Mouse (Mus musculus) Patski (cell line): Measurements from ENCODE around the gene Hoxa11. TPM values are rescaled to one million over a fixed set of nuclear protein-coding genes. Genes with fewer than 3 reads are reported as not detected.

Source experiments
- ATAC-seq: fragments of 100-300 bp; one replicate; pipeline ENCODE4 v1.8.0; 2021
- CTCF ChIA-PET: fragments of 350-600 bp; sonication (Branson Sonifier 250); formaldehyde crosslinking; loops from one replicate; lab custom pipeline; 2022; ENCODE audit warnings: inconsistent platforms; lab: Charles Lee
- POLR2A ChIA-PET: fragments of 350-600 bp; sonication (Branson Sonifier 250); formaldehyde crosslinking; loops from one replicate; lab custom pipeline; 2022; ENCODE audit warnings: antibody characterized with exemption, inconsistent platforms; lab: Charles Lee
- DNase-seq: peaks from one replicate; pipeline ENCODE4 v3.0.0-alpha.2; 2011; ENCODE audit warnings: low read depth, low spot score
- H3K27me3 ChIP-seq: fragments of 371-371 bp; one replicate; pipeline ENCODE4 v1.5.1; 2021
- CTCF ChIP-seq: fragments of 100-300 bp; IDR thresholded peaks from one replicate; pipeline ENCODE4 v1.5.1; 2021
- in situ Hi-C: fragments of 300-500 bp; cut with MboI; formaldehyde crosslinking; loops from 3 replicates; pipeline ENCODE4 v1.11.1; 2018; ENCODE audit warnings: low pct_unique_long_range_greater_than_20kb, mixed read lengths
- polyA plus RNA-seq: library from polyadenylated mRNA; unstranded; gene quantifications from one replicate; pipeline ENCODE4 v1.2.3, GENCODE M21; 2021

Gene Hoxa11
- polyA plus RNA-seq: 19.3 TPM

DNA sequence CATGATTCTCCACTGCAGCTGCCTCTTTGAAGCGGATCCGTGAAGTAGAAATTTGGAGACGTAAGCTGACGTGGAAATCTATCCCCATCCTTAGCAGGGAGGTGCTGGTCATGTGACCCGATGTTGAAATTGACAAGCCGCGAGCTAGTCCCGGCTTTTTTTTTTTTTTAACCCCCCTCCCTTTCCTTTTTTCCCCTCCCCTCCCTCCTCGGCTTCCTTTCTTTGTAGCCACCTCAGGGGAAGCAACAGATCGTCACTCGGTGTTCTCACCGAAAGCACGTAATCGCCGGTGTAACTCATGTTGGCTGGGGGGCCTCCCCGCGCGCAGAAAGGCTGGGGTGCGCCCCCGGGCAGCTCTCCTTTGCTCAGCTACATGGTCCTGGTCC lies at the start of gene Hoxa11:
Gene Hoxa11 (minus strand): TSS at position 54 of the 386 bp plus-strand sequence.
- in situ Hi-C loops: loop anchor here (25.0 kb wide), 1 partner anchor 1258 kb away; no protein-coding TSS in a partner anchor
- H3K27me3 ChIP-seq: no peaks in the 10 kb centered on the region
- DNase-seq (no peak), ATAC-seq (peak; percentile 22)
- TF ChIP-seq CTCF: no peak
- ChIA-PET CTCF (interaction anchor here (1.0 to 4.4 kb wide), 6 partner anchors 10 to 68 kb away, joined by 4 to 27 read pairs (median 5); partner anchors contain the start of genes 5730596B20Rik and Hoxa9), POLR2A (interaction anchor here (1.1 to 21.2 kb wide), 6 partner anchors 11 to 73 kb away, joined by 4 to 778 read pairs (median 9); partner anchors contain the start of genes 5730596B20Rik, Gm28308, Hoxa13 and Hoxa3)

DNA sequence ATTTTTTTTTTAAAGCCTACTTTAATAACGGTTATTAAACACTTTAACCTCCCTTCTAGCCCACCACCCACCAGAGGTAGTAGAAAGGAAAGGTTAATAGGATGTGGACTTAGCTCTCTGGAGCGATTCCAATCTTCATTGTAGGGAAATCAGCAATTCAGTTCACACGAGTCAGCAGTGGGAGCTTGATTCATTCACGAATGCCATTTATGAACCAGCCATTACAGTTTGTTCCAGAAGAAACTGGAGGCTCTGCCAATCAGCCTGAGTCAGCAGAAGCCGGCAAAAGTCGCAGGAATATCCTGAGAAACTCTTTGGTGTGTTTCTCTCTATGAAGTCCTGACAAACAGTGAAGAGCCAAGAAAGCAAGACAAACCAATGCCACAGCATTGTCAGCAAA lies 49.0 kb upstream of the Hoxa11 start:
- CTCF ChIA-PET: no interaction called here
- POLR2A ChIA-PET: interaction anchor here (0.9 kb wide), 1 partner anchor 9 kb away, joined by 3 read pairs; no protein-coding TSS in a partner anchor
- DNase-seq (no peak), ATAC-seq (no peak)
- TF ChIP-seq CTCF: no peak
- H3K27me3 ChIP-seq: no peaks in the 10 kb centered on the region
- in situ Hi-C loops: no loop called here

DNA sequence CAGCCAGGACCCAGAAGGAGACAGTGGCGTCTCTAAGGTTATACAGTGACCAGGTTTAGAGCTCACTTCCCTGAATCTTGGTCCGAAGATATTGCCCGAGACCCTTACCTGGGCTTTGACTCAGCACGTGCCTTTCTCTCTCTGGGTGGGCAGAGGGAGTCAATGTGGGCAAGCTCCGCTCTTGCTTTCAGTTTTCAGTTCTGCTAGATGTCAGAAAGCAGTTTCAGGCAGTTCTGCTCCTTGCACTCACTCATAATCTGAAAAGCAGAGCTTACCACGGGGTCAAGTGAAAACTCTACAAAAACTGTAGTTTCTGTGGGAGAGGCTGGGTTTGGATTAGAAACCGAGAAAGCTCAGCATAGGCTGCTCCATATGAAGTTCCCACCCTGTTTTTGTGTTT lies 46.7 kb upstream of the Hoxa11 start:
- TF ChIP-seq CTCF: no peak
- in situ Hi-C loops: no loop called here
- POLR2A ChIA-PET: no interaction called here
- DNase-seq (no peak), ATAC-seq (no peak)
- no peaks in the 10 kb centered on the region for H3K27me3 ChIP-seq
- CTCF ChIA-PET: interaction anchor here (1.2 to 1.5 kb wide), 2 partner anchors 11 to 15 kb away, joined by 3 read pairs; no protein-coding TSS in a partner anchor

DNA sequence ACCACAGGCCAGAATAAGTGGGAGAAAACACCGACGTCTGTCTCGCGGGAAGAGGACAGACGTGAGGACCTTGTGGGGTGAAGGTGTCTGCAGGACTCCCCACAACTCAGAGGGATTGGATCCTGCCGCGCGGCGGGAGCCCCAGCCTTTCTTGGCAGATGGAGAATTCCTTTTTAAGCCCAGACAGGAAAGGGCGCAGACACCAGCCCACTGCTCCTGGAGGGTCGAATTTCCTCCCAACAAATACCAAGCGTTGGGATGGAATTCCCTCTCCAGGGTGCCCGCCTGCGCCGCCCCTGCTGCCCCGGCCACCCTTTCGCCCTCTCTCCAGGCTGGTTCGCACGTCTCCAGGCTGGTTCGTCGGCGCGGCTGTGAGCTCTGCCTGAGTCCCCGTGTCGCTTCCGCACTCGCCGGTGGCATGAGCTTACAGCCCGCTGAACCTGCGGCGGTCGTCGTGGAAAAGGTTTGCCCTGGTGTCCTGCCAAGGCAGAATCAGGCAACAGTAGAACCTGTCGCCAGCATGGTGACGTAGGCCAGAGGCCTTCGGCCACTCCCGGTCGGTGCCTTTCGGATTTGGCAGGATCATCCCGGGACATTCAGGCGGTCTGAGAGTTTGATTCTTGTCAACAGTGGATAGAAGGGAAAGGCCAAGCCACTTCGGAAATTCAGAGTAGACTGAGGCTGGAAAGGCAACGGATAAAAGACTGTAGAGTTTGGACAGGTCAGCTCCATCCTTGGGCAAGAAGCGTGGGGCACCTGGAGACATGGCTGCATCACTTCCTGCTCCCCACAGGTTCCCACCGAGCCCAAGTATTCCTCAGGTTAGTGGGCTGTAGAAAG lies 45.6 kb upstream of the Hoxa11 start:
- H3K27me3 ChIP-seq: no peaks in the 10 kb centered on the region
- ATAC-seq: no peak
- POLR2A ChIA-PET: no interaction called here

DNA sequence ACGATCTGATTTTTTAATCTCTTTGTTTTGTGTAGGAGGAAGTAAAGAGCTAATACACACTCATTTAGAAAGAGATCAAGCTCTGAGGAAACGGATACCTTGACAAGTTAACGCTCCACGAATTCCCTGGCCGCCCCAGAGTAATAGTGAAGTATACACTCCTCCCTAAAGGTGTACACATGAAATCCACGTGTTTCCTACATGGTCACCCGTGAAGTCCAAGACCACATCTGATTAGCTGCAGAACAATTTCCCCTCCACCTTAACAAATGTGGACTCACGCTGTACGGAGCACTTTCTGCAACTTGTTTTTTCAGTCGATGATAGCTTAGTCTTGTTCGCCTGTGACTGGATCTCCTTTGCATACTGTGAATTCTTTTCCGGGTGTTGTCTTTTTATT lies 44.6 kb upstream of the Hoxa11 start:
- TF ChIP-seq CTCF: no peak
- ATAC-seq: no peak
- CTCF ChIA-PET: no interaction called here
- POLR2A ChIA-PET: no interaction called here
- no peaks in the 10 kb centered on the region for H3K27me3 ChIP-seq
- DNase-seq: no peak
- in situ Hi-C loops: no loop called here

More for the DNA sequence above, 45.6 kb upstream of the Hoxa11 start:
- in situ Hi-C loops: no loop called here
- no peak for TF ChIP-seq CTCF
- CTCF ChIA-PET: no interaction called here
- DNase-seq: no peak

DNA sequence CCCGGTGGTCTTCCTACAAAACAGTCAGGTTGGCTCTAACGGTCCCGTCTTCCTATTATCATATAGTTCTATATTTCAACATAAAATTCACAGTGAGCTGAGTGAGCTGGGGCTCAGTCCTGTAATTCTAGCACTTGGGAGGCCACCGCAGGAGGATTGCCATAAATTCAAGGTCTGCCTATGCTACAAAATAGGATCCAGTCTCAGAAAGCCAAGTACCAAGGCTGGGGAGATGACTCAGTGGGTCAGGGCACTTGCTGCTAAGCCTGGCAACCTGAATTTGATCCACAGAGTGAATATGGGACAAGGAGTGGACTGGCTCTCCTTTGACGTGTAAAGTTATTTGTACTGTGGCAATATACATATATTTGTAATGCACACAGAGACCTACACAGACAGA lies 38.3 kb upstream of the Hoxa11 start:
- no peak for DNase-seq
- POLR2A ChIA-PET: interaction anchor here (0.7 kb wide), 1 partner anchor 292 kb away, joined by 3 read pairs; no protein-coding TSS in a partner anchor
- in situ Hi-C loops: no loop called here
- no peak for ATAC-seq
- CTCF ChIA-PET: no interaction called here
- no peaks in the 10 kb centered on the region for H3K27me3 ChIP-seq
- no peak for TF ChIP-seq CTCF

DNA sequence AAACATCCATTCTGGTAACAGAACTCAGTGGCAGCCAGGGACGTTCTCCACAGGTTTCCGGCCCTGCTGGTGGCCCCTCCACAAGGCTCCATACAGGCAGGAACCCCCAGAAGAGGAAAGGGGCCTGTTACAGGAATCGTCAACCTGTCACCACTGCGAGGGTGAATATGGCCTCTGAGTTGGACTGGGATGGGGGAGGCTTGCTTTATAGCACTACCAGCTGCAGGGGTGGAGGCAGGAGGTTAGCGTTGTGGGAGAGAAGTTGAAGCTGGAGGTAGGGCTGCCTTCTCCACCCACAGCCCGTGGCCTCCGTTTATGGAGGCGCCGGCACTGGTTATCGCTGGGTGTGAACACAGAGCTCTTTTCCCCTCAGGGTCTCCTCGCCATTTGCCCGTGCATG lies 35.5 kb upstream of the Hoxa11 start:
- no peak for ATAC-seq
- no peak for DNase-seq
- ChIA-PET POLR2A (no interaction called here), CTCF (no interaction called here)
- H3K27me3 ChIP-seq: no peaks in the 10 kb centered on the region
- no peak for TF ChIP-seq CTCF
- in situ Hi-C loops: no loop called here

DNA sequence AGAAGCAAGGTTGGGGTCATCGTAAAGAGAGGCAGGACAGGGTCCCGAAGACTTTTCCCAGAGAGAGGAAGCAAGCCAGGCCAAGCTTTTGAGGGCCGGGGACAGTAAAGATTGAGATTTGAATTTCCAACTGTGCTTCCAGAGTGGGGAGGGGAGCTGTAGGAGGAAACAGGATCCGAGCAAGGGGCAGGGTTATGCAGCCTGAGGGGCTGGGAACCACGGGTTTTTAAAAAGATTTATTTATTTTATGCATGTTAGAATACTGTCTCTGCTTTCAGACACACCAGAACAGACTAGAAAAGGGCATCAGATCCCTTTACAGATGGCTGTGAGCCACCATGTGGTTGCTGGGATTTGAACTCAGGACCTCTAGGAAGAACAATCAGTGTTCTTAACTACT lies 31.3 kb upstream of the Hoxa11 start:
- ATAC-seq: no peak
- in situ Hi-C loops: no loop called here
- ChIA-PET POLR2A (no interaction called here), CTCF (interaction anchor here (1.0 to 1.9 kb wide), 3 partner anchors 16 to 323 kb away, joined by 3 to 5 read pairs (median 3); no protein-coding TSS in a partner anchor)
- no peak for TF ChIP-seq CTCF
- no peak for DNase-seq
- H3K27me3 ChIP-seq: no peaks in the 10 kb centered on the region

DNA sequence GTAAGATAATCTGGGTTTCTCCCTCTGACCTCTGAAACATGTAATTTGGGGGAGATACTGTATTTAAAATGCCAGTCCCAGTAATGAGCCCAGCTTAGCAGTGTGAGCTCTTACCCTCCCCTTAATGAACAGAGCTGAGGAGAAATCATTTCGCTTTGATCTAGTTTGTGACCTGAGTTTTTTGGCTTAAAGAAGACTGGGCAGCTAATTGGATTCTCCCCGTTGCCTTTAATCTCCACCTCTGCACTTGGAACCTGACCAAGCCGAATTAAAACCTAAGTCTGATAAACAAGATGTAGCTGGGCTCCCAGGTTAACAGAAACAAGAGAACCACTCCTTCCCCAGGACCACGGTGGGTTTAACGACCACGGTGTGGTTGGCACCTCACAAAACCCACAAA lies 30.8 kb upstream of the Hoxa11 start:
- ChIA-PET POLR2A (no interaction called here), CTCF (interaction anchor here (1.5 to 1.9 kb wide), 2 partner anchors 19 to 324 kb away, joined by 3 to 5 read pairs; no protein-coding TSS in a partner anchor)
- ATAC-seq (no peak), DNase-seq (no peak)
- no peaks in the 10 kb centered on the region for H3K27me3 ChIP-seq
- in situ Hi-C loops: no loop called here
- no peak for TF ChIP-seq CTCF

DNA sequence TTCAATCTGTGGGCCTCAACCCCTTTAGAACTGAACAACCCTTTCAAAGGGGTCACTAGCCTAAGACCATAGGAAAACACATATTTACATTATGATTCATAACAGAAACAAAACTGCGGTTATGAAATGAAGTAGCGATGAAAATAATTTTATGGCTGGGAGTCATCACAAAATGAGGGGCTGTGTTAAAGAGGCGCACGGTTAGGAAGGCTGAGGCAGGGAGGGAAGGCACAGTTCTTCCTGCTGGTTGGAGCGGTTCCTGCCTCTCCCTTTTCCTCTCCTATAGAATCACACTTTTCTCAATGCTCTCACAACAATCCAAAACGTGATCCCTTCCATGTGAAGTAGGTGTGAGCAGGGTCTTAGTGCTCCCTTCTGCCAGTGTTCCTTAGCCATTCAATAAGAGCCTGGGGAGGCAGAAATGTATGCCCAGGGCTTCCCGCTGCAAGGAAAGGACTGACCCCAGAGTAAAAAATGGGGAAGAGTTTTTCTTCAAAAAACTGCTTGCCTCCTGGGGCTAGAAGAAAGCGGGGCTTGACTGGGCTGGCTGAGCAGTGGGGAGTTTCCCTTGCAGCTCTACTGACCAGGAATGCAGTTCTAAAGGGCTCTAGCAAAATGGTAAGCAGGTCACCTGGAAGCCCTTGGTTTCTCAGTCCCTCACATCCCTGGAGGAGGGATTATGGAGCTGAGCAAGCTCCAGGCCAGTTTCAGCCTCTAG lies 30.1 kb upstream of the Hoxa11 start:
- DNase-seq (no peak), ATAC-seq (no peak)
- no peak for TF ChIP-seq CTCF
- in situ Hi-C loops: no loop called here
- CTCF ChIA-PET: interaction anchor here (1.5 to 1.9 kb wide), 2 partner anchors 19 to 325 kb away, joined by 3 to 5 read pairs; no protein-coding TSS in a partner anchor
- no peaks in the 10 kb centered on the region for H3K27me3 ChIP-seq
- POLR2A ChIA-PET: no interaction called here
